ENCODE assay signal across 9 mouse cellular contexts in genomic region chr7:70334836-70335235, GRCm38 (mm10). TPM values are rescaled to one million over a fixed set of nuclear protein-coding genes. Genes with fewer than 3 reads are reported as not detected.
A peak's percentile ranks its signal among the peaks of the same experiment; 100 is the strongest.
DNase-seq lines count a peak whose midpoint lies in the region; ATAC-seq and TF ChIP-seq lines count a peak whose summit lies in the region.
"Had no signal": no experiment of that assay in that cellular context is flagged by ENCODE, and none has a peak within 500 bp of the region (broad histone marks: within the 10 kb centered on the region; RNA-seq: fewer than 3 reads in every experiment).

No protein-coding gene starts in this region.

- peaks cover 96% of the 10 kb centered on the region for H3K27me3 ChIP-seq in forebrain, embryonic 13.5 days
- H3K27me3 ChIP-seq in heart, postnatal 0 days (ENCODE audit: control insufficient read depth, insufficient read depth, low read length), result peaks cover 95% of the 10 kb centered on the region
- H3K27me3 ChIP-seq in liver, embryonic 12.5 days (replicated peaks), result peaks cover 100% of the 10 kb centered on the region
- peaks cover 68% of the 10 kb centered on the region for H3K27me3 ChIP-seq in neural tube, embryonic 11.5 days (ENCODE audit: control insufficient read depth, insufficient read depth, low read length)
- H3K27me3 ChIP-seq in thymus, adult 2 months (ENCODE audit: control insufficient read depth, insufficient read depth, low read length), result peaks cover 5% of the 10 kb centered on the region; the same call in 1 of the 2 replicates

- no peaks in the 10 kb centered on the region for H3K9me3 ChIP-seq in forebrain, embryonic 13.5 days (replicated peaks)
- H3K9me3 ChIP-seq in heart, postnatal 0 days (replicated peaks; ENCODE audit: control insufficient read depth, low read length), result no peaks in the 10 kb centered on the region
- H3K9me3 ChIP-seq in liver, embryonic 12.5 days (replicated peaks), result no peaks in the 10 kb centered on the region
- H3K9me3 ChIP-seq in neural tube, embryonic 11.5 days (ENCODE audit: control insufficient read depth, low read length), result no peaks in the 10 kb centered on the region

- peak; percentile 90 for TF ChIP-seq CTCF in heart, postnatal 0 days (IDR thresholded peaks at IDR 0.05; ENCODE audit: low read depth)
- no peak for TF ChIP-seq CTCF in thymus, adult 2 months (IDR thresholded peaks at IDR 0.05; ENCODE audit: borderline replicate concordance, control insufficient read depth, extremely low read depth, insufficient read depth, low read length, poor library complexity)

- peak; percentile 42 for DNase-seq in thymus, postnatal 4 days
- no peak for DNase-seq in thymus, postnatal 25 days
- peak; percentile 64 for DNase-seq in heart, postnatal 0 days (ENCODE audit: low spot score)
- peak; percentile 83 to 89 for DNase-seq in kidney, postnatal 25 days
- peak; percentile 84 for DNase-seq in neural tube, embryonic 11.5 days (ENCODE audit: low spot score)
- DNase-seq in thymus, adult 2 months, result no peak

- H3K9ac ChIP-seq in forebrain, embryonic 13.5 days, result peak overlapping the region; percentile 46
- H3K9ac ChIP-seq in heart, postnatal 0 days (replicated peaks; ENCODE audit: low read depth, low read length), result no peak overlapping the region
- H3K9ac ChIP-seq in liver, embryonic 12.5 days, result no peak overlapping the region
- no peak overlapping the region for H3K9ac ChIP-seq in neural tube, embryonic 11.5 days (ENCODE audit: low read length)

- H3K27ac ChIP-seq in forebrain, embryonic 13.5 days, result peak overlapping the region; percentile 79
- H3K27ac ChIP-seq in heart, postnatal 0 days (ENCODE audit: low read depth), result no peak overlapping the region
- no peak overlapping the region for H3K27ac ChIP-seq in liver, embryonic 12.5 days
- no peak overlapping the region for H3K27ac ChIP-seq in neural tube, embryonic 11.5 days (ENCODE audit: low read depth, low read length)
- H3K27ac ChIP-seq in thymus, adult 2 months (ENCODE audit: control insufficient read depth, insufficient read depth, low read length), result no peak overlapping the region

- peaks cover 36% of the 10 kb centered on the region for H3K4me1 ChIP-seq in forebrain, embryonic 13.5 days
- H3K4me1 ChIP-seq in heart, postnatal 0 days (ENCODE audit: control insufficient read depth, insufficient read depth), result no peaks in the 10 kb centered on the region
- H3K4me1 ChIP-seq in liver, embryonic 12.5 days, result no peaks in the 10 kb centered on the region; the same call in 1 of the 2 replicates
- H3K4me1 ChIP-seq in neural tube, embryonic 11.5 days (ENCODE audit: control insufficient read depth, insufficient read depth, low read length), result peaks cover 27% of the 10 kb centered on the region
- H3K4me1 ChIP-seq in thymus, adult 2 months (replicated peaks; ENCODE audit: control insufficient read depth, insufficient read depth, low read length), result no peaks in the 10 kb centered on the region

- no peak for TF ChIP-seq EP300 in heart, postnatal 0 days (IDR thresholded peaks at IDR 0.05; ENCODE audit: low read depth)

- H3K4me2 ChIP-seq in forebrain, embryonic 13.5 days, result peak overlapping the region; percentile 44
- H3K4me2 ChIP-seq in heart, postnatal 0 days (ENCODE audit: low read depth, low read length), result peak overlapping the region; percentile 48
- H3K4me2 ChIP-seq in liver, embryonic 12.5 days, result peak overlapping the region; percentile 46
- peak overlapping the region; percentile 32 for H3K4me2 ChIP-seq in neural tube, embryonic 11.5 days (ENCODE audit: low read depth)

- TF ChIP-seq POLR2A in thymus, adult 2 months (IDR thresholded peaks at IDR 0.05; ENCODE audit: control insufficient read depth, extremely low read depth, insufficient read depth, low read length, poor library complexity), result no peak

- ATAC-seq in forebrain, embryonic 13.5 days, result peak; percentile 57
- ATAC-seq in heart, postnatal 0 days (ENCODE audit: insufficient read depth, low read depth), result 0 out of 2 replicates have a peak, but pooled peaks have one; percentile 40
- ATAC-seq in liver, embryonic 12.5 days, result no peak
- no peak for ATAC-seq in neural tube, embryonic 11.5 days (ENCODE audit: insufficient read depth, low FRiP score, low TSS enrichment)

- H3K36me3 ChIP-seq in forebrain, embryonic 13.5 days (ENCODE audit: poor library complexity, severe bottlenecking), result no peaks in the 10 kb centered on the region
- H3K36me3 ChIP-seq in heart, postnatal 0 days (replicated peaks; ENCODE audit: control insufficient read depth, insufficient read depth, low read length), result no peaks in the 10 kb centered on the region
- H3K36me3 ChIP-seq in liver, embryonic 12.5 days, result no peaks in the 10 kb centered on the region
- H3K36me3 ChIP-seq in neural tube, embryonic 11.5 days (ENCODE audit: control insufficient read depth, insufficient read depth, low read length), result no peaks in the 10 kb centered on the region
- no peaks in the 10 kb centered on the region for H3K36me3 ChIP-seq in thymus, adult 2 months (ENCODE audit: control insufficient read depth, insufficient read depth, low read length)
- H3K36me3 ChIP-seq: G1E had no signal

- under 1% methylated on average over 17 of the region's 17 CpGs for WGBS in forebrain, embryonic 13.5 days
- 2% methylated on average over 17 of the region's 17 CpGs for WGBS in heart, postnatal 0 days
- 2% methylated on average over 17 of the region's 17 CpGs for whole genome bisulfite sequencing in liver, embryonic 12.5 days (ENCODE audit: insufficient replicate concordance)
- under 1% methylated on average over 17 of the region's 17 CpGs for WGBS in neural tube, embryonic 11.5 days
- 3% methylated on average over 17 of the region's 17 CpGs for WGBS in thymus, adult 2 months

- H3K4me3 ChIP-seq in forebrain, embryonic 13.5 days, result peak overlapping the region; percentile 24
- peak overlapping the region; percentile 30 for H3K4me3 ChIP-seq in heart, postnatal 0 days (ENCODE audit: low read depth, low read length)
- H3K4me3 ChIP-seq in liver, embryonic 12.5 days, result no peak overlapping the region
- H3K4me3 ChIP-seq in neural tube, embryonic 11.5 days (ENCODE audit: low read depth, low read length), result no peak overlapping the region
- no peak overlapping the region for H3K4me3 ChIP-seq in thymus, adult 2 months (ENCODE audit: control insufficient read depth, insufficient read depth, low read length)

RNA-seq across cellular contexts. Expression of gene Nr2f2, which starts 31.7 kb away (rescaled TPM):
- 97.9 and 132 TPM in 2 replicates for polyA plus RNA-seq in forebrain, embryonic 13.5 days (2015; fragmentation: Nextera tagmentation; extraction: Ambion mirVana)
- total RNA-seq in heart, postnatal 0 days (2014; rRNA removed; ENCODE audit: low replicate concordance), result 7.5 and 8.3 TPM in 2 replicates
- 18.2 and 18.9 TPM in 2 replicates for polyA plus RNA-seq in heart, postnatal 0 days (2015; fragmentation: Nextera tagmentation; extraction: Ambion mirVana)
- 23.3 and 26.8 TPM in 2 replicates for polyA plus RNA-seq in liver, embryonic 12.5 days (2016; fragmentation: Nextera tagmentation; extraction: Ambion mirVana)
- 88.5 and 95.9 TPM in 2 replicates for polyA plus RNA-seq in neural tube, embryonic 11.5 days (2014; fragmentation: Nextera tagmentation; extraction: Ambion mirVana)
- polyA plus RNA-seq in thymus, adult 2 months (2012; rRNA removed), result 12.8 and 14.7 TPM in 2 replicates
- polyA plus RNA-seq: G1E had no signal

Comparison
In these comparisons a context has a peak if more than half of its experiments do, and no peak if none do; other contexts are left out.
1. DNase-seq: peak in thymus, postnatal 4 days (single experiment), heart, postnatal 0 days (single experiment), kidney, postnatal 25 days (2 of 2) and neural tube, embryonic 11.5 days (single experiment); none in thymus, postnatal 25 days (single experiment) and thymus, adult 2 months (single experiment).
2. ATAC-seq: peak in forebrain, embryonic 13.5 days (single experiment) and heart, postnatal 0 days (single experiment); none in liver, embryonic 12.5 days (single experiment) and neural tube, embryonic 11.5 days (single experiment).
3. H3K4me3 ChIP-seq: peak in forebrain, embryonic 13.5 days (single experiment) and heart, postnatal 0 days (single experiment); none in liver, embryonic 12.5 days (single experiment), neural tube, embryonic 11.5 days (single experiment) and thymus, adult 2 months (single experiment).
4. Peak in every context shown above with its lines, with median percentiles within 50 percentile points of each other: H3K4me2 ChIP-seq.